Mouse (Mus musculus) heart, postnatal 4 days (tissue): ENCODE results near the gene Gm37240. TPM values are rescaled to one million over a fixed set of nuclear protein-coding genes. Genes with fewer than 3 reads are reported as not detected.

Source experiments
- DNase-seq: peaks from one replicate; pipeline ENCODE4 v3.0.0; 2021
- total RNA-seq, 2 experiments: library from RNA; stranded (reverse); gene quantifications; 2 replicates each; pipeline ENCODE4 v1.2.3; 2021

Gene Gm37240
- total RNA-seq, 2 experiments from 2014 or later: 19.6 to 20.6 TPM

DNA sequence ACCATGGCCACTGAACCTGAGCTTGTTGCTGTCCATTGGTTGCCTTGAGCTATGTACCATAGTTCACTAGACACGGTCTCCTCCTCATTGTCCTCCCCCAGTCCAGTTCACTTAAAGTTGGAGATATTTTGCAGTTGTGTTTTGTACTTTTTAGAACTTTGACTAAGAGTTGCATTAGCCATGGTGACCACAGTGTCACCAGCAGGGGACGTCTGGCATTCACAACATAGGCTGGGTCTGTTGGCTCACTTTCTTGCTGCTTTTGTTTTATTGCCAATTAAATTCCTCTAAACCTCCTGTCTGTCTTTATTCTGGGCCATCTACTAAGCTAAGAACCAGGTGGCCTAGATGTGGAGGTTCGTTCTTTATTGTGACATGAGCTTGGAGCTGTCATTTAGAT is 1150.2 kb downstream of the Gm37240 start:
- no peak for DNase-seq

DNA sequence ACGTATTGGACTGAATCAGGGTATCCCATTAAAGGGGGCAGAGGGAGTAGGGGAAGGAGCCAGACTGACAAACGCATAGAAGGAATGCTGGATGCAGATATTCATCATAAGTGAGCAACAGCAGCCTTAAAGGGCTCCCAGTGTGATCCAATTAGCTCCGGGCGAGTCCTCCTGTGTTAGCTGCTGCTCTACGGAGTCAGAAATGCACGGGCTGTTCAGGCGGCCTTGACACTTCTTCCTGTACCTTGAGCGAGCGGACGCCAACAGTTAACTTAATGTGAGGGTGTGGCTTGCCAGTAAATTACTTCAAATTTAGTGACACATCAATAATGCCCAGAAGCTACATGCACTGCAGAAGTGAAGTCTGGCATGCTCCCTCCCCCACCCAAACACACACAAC is 1151.6 kb downstream of the Gm37240 start:
- no peak for DNase-seq

DNA sequence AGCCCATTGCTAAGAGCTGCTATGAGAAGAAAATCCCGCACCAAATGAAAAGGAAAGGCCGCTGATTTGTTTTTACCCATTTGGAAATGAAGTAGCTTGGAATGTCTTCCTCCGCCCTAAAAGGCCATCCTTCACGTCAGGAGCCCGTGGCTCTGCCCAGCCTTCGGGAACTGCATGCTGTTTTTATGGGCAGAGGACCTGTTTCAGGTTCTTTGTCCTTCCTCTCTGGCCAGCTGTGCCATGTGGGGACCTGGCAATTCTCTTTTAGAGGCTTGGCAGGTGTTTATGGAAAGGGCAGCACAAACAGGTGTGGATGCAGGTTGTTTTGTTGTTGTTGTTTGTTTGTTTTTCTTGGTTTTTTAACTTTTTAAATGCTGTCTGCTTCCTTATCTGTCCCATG is 1154.8 kb downstream of the Gm37240 start:
- DNase-seq: no peak

GRCm38 (mm10) chr3:84732016-84732502 is 1155.3 kb downstream of the Gm37240 start:
- DNase-seq: no peak

GRCm38 (mm10) chr3:84731403-84732015 is 1155.8 kb downstream of the Gm37240 start:
- DNase-seq: no peak

DNA sequence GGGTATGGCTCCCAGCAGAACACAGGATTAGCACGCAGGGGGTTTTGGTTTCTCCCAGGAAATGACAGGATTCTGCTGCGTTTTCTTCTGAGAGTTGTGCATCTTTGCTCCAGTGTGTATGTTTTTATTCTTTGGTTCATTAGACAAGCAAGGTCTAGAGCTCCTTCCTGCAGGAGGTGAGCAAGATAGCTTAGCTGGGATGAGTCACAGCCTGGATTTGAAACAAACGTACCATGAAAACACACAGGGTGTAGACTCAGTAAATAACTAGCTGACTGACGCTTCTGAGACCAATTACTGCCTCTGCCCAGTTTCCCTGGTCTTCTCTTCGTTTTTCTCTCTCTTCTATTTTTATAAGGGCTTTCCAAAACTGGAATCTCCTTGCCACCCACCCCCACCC is 1156.3 kb downstream of the Gm37240 start:
- DNase-seq: no peak

DNA sequence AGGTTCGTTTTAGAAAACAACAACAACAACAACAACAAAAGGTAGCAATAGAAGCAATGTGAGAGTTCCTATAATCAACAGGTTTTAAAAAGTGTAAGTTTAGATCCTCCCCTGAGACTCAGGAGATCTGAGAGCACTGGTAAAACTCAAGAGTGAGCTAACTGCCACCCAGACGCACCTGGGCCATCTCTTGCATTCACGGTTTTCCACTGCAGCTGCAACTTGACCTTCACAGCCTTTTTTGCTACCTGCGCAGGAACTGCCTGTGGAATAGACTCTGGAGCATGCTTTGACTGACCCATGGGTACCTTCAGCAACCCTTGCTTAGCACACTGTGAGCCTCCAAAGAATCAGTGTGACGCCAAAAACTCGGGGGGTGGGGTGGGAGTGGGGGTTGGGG is 1157.5 kb downstream of the Gm37240 start:
- no peak for DNase-seq

DNA sequence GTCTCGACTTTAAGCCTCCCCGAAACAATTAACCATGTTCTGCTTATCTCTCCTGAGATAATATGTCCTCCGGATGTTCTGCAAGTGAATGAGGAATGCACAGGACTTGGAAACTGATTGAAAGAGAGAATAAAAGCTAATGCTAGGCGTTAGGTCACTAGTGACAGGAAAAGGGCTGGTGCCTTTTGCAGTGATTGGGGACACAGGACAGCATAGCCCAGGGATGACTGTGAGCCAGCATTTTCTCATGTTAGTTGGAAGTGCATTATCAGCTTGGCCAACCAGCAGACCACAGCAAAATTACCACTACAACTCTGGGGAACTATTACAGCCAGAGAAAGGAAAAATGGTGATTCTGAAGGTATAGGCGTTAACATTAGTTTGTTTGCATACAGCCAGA is 1163.3 kb downstream of the Gm37240 start:
- DNase-seq: no peak

DNA sequence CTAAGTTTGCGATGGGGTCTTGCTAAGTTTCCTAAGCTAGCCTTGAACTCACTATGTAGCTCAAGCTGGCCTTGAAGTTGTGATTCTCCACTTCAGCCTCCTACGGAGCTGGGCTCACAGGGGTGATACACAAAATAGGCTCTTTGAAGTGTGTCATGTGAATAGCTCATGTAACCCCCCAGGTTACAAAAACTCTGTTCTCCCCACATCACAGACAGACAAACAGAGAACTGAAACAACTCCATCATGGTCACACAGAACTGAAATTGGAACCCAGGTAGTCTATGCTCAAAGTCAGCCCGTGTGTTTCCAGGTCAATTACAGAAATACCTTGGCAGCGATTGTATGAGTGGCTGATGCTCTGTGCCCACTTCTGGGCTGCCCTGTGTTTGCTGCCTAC is 1164.6 kb downstream of the Gm37240 start:
- no peak for DNase-seq

GRCm38 (mm10) chr3:84715073-84715768 is 1172.1 kb downstream of the Gm37240 start:
- peak; percentile 22 for DNase-seq

DNA sequence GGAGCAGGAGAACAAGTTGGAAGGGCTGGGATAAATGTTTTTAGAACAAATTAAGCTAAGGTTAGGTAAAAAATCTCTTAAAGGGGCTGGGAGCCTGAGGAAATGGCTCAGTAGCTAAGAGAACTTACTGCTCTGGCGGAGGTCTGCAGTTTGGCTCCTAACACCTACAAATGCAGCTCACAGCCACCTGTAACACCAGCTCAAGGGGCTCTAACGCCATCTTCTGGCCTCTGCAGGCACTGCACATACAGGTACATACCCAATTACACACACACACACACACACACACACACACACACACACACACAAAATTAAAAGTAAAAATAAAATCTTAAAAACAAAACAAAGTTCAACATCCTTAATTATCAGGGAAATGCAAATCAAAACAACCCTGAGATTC is 1174.4 kb downstream of the Gm37240 start:
- DNase-seq: no peak

GRCm38 (mm10) chr3:84710723-84711122 is 1176.6 kb downstream of the Gm37240 start:
- no peak for DNase-seq

DNA sequence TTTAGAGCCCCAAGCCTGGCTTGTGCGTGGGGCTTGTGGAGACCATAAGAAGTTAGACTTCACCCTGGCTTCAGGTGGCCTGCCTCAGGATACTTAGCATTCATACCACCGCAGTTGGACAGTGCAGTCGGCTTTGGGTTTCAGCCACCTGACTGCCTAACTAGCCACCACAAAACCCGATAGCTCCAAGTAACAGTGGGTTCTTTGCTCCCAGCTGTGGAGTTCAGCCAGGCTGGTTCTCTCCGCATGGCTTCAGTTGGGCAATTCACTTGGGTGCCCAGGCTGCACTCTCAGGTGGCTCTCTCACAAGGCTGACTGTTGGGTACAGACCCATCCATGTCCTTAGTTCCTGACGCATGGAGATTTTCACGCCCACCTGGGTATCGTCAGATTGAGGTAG is 1177.4 kb downstream of the Gm37240 start:
- DNase-seq: no peak

GRCm38 (mm10) chr3:84709100-84709499 is 1178.2 kb downstream of the Gm37240 start:
- no peak for DNase-seq

DNA sequence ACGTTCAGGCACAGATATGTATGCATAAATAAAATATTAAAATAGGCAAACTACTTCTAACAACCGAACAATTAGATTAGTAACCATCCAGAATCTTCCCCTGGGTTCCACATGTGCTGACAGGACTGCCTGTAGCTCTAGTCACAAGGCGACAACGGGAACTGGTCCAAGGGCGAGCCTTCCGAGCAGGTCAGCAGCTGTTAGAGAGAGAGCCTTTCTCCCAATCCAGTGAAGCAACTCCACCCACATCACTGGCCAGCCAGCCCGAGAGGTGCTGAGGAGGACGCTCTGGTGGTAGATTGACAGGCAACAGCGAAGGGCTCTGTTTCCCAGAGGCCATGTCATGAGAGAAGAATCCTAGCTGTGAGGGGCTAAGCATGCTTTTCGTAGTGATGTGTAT is 1178.8 kb downstream of the Gm37240 start:
- DNase-seq: peak; percentile 68

DNA sequence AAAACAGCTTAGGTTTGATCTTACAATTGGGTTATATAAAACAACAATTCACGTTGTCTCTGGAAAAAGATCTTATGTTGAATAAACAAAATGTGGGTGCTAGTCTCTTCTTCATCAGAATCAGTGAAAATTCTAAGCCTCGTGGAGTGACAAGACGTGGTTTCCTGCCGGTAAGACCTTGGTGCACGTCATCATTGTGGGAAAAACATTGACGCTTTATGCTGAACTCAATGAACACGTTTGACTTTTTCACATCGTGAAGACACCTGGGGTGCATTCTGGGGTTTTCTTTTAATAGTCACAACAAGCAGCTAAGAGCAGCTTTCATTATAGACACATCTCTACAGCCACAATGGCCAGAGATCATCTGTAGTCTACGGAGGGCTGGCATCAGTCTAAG is 1182.1 kb downstream of the Gm37240 start:
- DNase-seq: no peak

GRCm38 (mm10) chr3:84703083-84703810 is 1184.1 kb downstream of the Gm37240 start:
- no peak for DNase-seq

DNA sequence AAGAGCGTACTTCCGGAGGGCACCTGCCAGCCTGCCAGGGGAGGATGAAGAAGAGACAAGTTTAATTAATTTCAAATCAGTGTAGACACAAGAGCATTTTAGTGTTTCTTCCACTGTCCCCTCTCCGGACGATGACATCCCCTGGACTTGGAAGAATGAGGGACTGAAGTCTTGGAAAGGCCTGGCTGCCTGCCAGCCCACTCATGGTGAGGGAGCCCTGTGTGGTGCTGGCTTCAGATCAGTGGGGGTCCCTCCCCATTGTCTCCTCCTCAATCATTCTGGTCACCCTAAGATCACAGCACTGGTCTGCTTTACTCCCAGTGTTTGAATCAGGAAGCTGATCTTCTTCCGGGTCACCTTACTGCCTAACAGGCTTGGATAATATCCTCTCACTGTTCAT is 1185.4 kb downstream of the Gm37240 start:
- DNase-seq: no peak

DNA sequence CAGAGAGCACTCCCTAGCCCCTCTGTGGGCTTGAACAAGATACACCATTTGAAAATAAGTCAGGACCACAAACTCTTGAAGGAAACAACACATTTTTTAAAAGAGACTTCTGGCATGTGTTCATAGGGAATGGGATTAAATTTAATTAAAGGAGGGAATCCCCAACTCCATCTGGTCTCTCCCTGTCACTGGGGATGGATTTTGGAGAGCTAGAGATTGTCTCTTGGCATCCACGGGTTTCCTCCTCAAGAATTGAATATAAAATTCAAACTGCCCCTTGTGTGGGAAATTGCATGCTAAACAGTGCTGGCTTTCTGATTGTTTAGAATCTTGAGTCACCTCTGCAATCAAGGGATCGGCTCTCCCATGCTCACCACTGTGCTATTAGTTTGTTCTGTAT is 1185.8 kb downstream of the Gm37240 start:
- DNase-seq: no peak

- peak; percentile 40 for DNase-seq
Observed at GRCm38 (mm10) chr3:84696428-84696917, 1190.8 kb downstream of the Gm37240 start.

- DNase-seq: peak; percentile 39
Observed at GRCm38 (mm10) chr3:84695867-84696361, 1191.4 kb downstream of the Gm37240 start.

GRCm38 (mm10) chr3:84695418-84695817 is 1191.9 kb downstream of the Gm37240 start:
- peak; percentile 11 for DNase-seq

DNA sequence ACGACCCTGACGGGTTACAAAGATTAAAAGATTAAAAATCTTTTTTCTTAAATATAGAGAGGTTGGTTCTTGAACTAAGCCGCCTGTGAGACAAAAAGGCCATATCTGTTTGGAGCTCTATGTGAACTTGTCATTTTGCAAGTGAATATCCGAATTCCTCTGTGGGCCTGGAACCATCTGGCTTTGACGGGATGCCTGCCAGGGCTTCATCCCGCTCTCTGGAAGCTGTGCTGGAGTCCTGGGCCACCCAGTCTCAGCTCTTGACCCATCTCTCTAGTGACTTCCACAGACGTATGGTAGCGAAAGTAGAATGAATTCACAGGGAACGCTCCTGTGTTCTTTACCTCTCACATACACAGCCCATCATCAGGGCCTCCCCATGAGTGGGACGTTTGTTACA is 1193.4 kb downstream of the Gm37240 start:
- DNase-seq: peak; percentile 33
